Mouse (Mus musculus) myocyte (in vitro differentiated cells): Measurements from ENCODE around the gene Gm10203.

Source experiments
- CEBPB ChIP-seq: IDR thresholded peaks from 2 replicates; pipeline ENCODE4 v1.6.1; 2011; ENCODE audit warnings: mild to moderate bottlenecking, moderate library complexity; ENCODE audit not compliant: poor library complexity, insufficient read depth, severe bottlenecking
- MAX ChIP-seq: IDR thresholded peaks from one replicate; pipeline ENCODE4 v1.6.1; 2011; ENCODE audit warnings: low read depth, mild to moderate bottlenecking, control low read depth
- POLR2A ChIP-seq: IDR thresholded peaks from one replicate; pipeline ENCODE4 v1.6.1; 2011; ENCODE audit warnings: low read depth, mild to moderate bottlenecking, control low read depth, moderate library complexity; ENCODE audit not compliant: insufficient read length
- POLR2AphosphoS2 ChIP-seq: IDR thresholded peaks from one replicate; pipeline ENCODE4 v1.6.1; 2011; ENCODE audit warnings: low read depth, control low read depth; ENCODE audit not compliant: insufficient read length
- SRF ChIP-seq: IDR thresholded peaks from one replicate; pipeline ENCODE4 v1.6.1; 2011; ENCODE audit warnings: low read depth; ENCODE audit not compliant: control insufficient read depth, insufficient read length
- TCF12 ChIP-seq: IDR thresholded peaks from one replicate; pipeline ENCODE4 v1.6.1; 2011; ENCODE audit warnings: mild to moderate bottlenecking, control low read depth; ENCODE audit not compliant: poor library complexity, insufficient read depth, severe bottlenecking
- TCF3 ChIP-seq: IDR thresholded peaks from one replicate; pipeline ENCODE4 v1.6.1; 2011; ENCODE audit warnings: low read depth, control low read depth; ENCODE audit not compliant: insufficient read length

- TF ChIP-seq MAX = no peak
- TF ChIP-seq TCF12 = no peak
- TF ChIP-seq POLR2A = no peak
- TF ChIP-seq POLR2AphosphoS2 = no peak
- no peak for TF ChIP-seq SRF
- TF ChIP-seq CEBPB = no peak
- no peak for TF ChIP-seq TCF3
Measured at GRCm38 (mm10) chr6:149126675-149127074, 3.3 kb upstream of the Gm10203 start.
